Mouse (Mus musculus): ENCODE data around the gene Wbp1. TPM values are rescaled to one million over a fixed set of nuclear protein-coding genes. Genes with fewer than 3 reads are reported as not detected.
A peak's percentile ranks its signal among the peaks of the same experiment; 100 is the strongest.

The Wbp1 gene
- polyA plus RNA-seq, 1 experiment from 2014 or later: 113 TPM

DNA sequence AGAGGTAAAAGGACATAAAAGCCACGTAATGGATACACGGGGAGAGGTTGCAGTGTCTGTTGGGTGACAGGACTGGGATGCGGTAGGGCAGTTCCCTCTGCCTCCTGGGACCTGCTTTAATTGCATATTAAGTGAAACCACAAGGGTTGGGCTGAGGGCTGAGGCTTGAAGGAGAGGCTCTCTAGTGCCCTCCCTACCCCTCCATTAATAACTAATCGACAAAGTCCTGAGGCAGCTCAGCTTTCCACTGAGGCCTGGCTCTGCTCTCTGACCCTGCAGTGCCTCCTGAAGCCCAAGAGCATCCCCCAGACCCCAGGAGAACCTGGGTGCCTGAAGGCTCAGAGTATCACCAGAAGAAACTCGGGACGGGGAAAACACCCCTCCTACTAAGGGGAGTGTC, 36.9 kb downstream of the Wbp1 start:
- DNase-seq (ENCODE audit: low spot score): no peak
- 9% methylated on average over 6 of the region's 6 CpGs for WGBS
- H3K36me3 ChIP-seq: peaks cover 29% of the 10 kb centered on the region
- peaks cover 32% of the 10 kb centered on the region for H3K4me1 ChIP-seq
- no peaks in the 10 kb centered on the region for H3K9me3 ChIP-seq
- peaks cover 92% of the 10 kb centered on the region for H3K27me3 ChIP-seq (ENCODE audit: insufficient read depth, poor library complexity, severe bottlenecking)
- H3K27ac ChIP-seq: no peak overlapping the region
- H3K4me3 ChIP-seq: no peak overlapping the region

DNA sequence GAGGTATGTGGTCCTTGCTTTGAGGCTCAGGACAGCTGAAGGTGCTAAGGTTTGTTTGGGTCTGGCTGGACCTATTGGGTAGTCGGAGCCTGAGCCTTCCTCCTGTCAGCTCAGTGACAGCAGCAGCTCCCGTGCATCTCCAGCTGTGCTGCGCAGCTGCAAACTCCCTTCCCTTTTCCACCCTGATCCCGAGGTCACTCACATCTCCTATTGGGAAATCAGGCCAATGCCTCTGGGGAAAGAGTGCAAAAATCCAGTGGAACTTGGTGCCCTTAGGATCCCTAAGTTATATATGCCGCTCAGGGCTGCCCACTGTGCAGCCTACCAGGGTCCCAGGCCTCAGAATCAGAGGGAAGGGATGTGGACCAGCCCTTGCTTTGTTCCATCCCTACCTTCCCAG, 37.9 kb downstream of the Wbp1 start:
- 11% methylated on average over 5 of the region's 5 CpGs for WGBS
- Histone ChIP-seq H3K36me3 (peaks cover 29% of the 10 kb centered on the region), H3K27ac (no peak overlapping the region), H3K4me3 (no peak overlapping the region), H3K27me3 (ENCODE audit: insufficient read depth, poor library complexity, severe bottlenecking) (peaks cover 85% of the 10 kb centered on the region), H3K4me1 (peaks cover 39% of the 10 kb centered on the region), H3K9me3 (no peaks in the 10 kb centered on the region)
- DNase-seq (ENCODE audit: low spot score): no peak

DNA sequence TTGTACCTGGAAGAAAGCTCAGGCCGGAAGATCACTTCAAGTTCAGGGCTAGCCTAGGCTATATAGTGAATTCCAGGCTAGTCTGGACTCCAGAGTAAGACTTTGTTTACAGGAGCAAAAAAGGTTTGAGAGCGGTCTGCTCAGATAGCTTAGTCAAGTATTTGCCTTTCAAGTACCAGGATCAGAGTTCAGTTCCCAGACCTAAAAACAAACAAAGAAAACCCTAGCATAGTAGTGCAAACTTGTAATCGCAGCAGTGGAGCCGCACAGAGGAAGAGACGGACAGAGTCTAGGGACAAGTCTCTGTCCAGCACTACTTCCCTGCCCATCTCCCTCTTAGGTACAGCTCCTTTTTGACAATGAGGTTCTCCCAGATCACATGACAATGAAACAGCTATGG, 41.1 kb downstream of the Wbp1 start:
- Histone ChIP-seq H3K27me3 (ENCODE audit: insufficient read depth, poor library complexity, severe bottlenecking) (peaks cover 73% of the 10 kb centered on the region), H3K4me1 (peaks cover 13% of the 10 kb centered on the region), H3K4me3 (no peak overlapping the region), H3K36me3 (peaks cover 29% of the 10 kb centered on the region), H3K27ac (no peak overlapping the region), H3K9me3 (no peaks in the 10 kb centered on the region)
- WGBS: 93% methylated on average over 5 of the region's 5 CpGs
- no peak for DNase-seq (ENCODE audit: low spot score)

DNA sequence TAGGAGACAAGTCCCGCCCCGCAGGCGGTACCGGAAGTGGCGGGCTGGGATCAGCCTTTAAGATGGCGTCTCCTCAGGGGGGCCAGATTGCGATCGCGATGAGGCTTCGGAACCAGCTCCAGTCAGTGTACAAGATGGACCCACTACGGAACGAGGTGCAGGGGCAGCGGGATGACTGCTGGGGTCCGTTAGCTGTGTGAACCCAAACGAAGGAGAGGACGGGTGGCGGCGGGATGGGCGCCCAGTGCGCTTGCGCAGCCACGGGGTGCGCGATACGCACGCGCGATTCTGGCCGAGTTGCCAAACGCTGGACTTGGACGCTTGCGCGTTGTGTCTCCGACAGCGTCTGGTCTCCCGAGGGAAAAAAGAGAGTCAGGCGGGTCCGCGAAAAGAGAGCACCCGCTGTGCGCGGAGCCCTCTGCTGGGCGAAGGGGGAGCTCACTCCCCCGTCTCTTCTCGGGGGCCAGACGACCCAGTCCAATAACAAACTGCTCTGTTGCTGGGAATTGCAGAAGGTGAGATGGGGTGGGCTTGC, 43.0 kb downstream of the Wbp1 start:
- Histone ChIP-seq H3K27me3 (ENCODE audit: insufficient read depth, poor library complexity, severe bottlenecking) (peaks cover 73% of the 10 kb centered on the region), H3K36me3 (peaks cover 29% of the 10 kb centered on the region), H3K9me3 (no peaks in the 10 kb centered on the region), H3K27ac (peak overlapping the region; percentile 95), H3K4me3 (peak overlapping the region; percentile 87), H3K4me1 (peaks cover 13% of the 10 kb centered on the region)
- WGBS: under 1% methylated on average over 46 of the region's 46 CpGs
- DNase-seq (ENCODE audit: low spot score): peak; percentile 99

DNA sequence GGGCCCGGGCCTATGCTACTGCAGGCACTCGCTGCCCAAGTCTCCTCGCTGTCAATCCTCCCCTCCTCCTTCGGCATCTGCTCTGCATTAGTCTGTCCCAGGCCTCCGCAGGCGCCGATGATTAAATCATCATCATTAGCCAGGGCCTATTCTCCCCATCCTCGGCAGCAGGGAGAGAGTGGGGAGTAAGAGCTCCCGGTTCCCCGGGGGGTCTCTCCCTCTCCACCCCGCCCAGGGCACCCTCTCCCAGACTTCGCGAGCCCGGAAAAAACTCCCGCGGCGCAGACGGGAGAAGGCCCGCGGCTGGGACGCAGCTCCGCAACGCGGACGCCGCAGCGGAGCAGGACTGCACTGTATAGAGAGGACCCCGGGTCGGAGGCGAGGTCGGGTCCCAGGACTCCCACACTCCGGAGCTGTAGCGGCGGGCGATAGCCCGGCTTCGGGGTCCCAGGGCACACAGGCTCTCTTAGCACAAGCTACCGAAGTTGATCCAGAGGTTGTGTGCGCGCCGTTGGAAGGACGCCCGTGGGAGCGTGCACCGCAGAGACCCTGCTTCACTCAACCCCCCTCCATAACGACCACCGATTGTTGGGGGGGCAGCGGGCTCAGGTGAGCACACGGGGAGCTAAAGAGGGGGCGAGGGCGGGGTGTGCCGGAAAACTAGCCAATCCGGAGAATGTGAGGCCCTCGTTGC, 43.6 kb downstream of the Wbp1 start, which contains the start of gene Pcgf1:
Gene Pcgf1 (plus strand): TSS at position 240 of the 694 bp plus-strand sequence.
- peak within 1 kb of the TSS; percentile 95 for H3K27ac ChIP-seq
- peaks cover 13% of the 10 kb centered on the region for H3K4me1 ChIP-seq
- H3K27me3 ChIP-seq (ENCODE audit: insufficient read depth, poor library complexity, severe bottlenecking): peaks cover 73% of the 10 kb centered on the region
- H3K36me3 ChIP-seq: peaks cover 29% of the 10 kb centered on the region
- H3K9me3 ChIP-seq: no peaks in the 10 kb centered on the region
- WGBS: under 1% methylated on average over 54 of the region's 54 CpGs
- no peak for DNase-seq (ENCODE audit: low spot score)
- peak within 1 kb of the TSS; percentile 87 for H3K4me3 ChIP-seq

DNA sequence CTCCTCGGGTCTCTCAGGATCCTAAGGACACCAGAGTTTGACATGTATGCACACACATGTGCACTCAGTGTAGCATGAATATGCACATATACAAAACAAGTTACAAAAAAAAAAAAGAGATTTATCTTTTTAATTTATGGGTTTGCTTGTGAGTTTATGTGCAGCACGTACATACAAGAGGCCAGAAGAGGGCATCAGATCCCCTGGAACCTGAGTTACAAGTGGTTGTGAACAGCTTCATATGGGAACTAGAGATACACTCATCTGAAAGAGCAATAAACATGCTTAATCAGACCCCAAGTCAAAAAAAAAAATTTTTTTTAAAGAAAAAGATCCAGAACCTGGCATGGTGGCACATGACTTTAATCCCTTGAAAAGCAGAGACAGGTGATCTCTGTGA, 46.4 kb downstream of the Wbp1 start:
- no peaks in the 10 kb centered on the region for H3K9me3 ChIP-seq
- WGBS: 17% methylated on average over 2 of the region's 2 CpGs
- H3K27me3 ChIP-seq (ENCODE audit: insufficient read depth, poor library complexity, severe bottlenecking): peaks cover 74% of the 10 kb centered on the region

DNA sequence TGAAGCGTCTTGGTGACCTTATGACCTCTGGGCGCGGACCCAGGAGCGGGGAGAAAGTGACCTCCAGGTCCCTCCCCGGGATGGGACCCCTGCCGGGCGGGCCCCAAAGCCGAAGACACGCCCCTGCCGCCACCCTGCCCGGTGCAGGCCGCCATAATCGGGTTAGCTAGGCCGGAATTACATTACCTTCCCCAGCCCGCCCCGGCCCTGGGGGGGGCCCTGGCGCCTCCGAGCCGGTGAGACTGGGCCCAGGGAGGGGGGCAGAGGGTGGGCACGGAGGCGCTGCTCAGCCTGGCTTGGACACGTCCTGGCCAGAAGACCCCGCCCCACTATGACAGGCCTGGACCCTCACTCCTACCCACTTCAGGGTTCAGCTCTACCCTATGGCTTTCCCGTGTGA, 50.1 kb downstream of the Wbp1 start:
- Histone ChIP-seq H3K9me3 (no peaks in the 10 kb centered on the region), H3K4me3 (peak overlapping the region; percentile 36), H3K4me1 (peaks cover 30% of the 10 kb centered on the region), H3K27me3 (ENCODE audit: insufficient read depth, poor library complexity, severe bottlenecking) (peaks cover 100% of the 10 kb centered on the region), H3K36me3 (no peaks in the 10 kb centered on the region), H3K27ac (no peak overlapping the region)
- no peak for DNase-seq (ENCODE audit: low spot score)
- WGBS: under 1% methylated on average over 22 of the region's 24 CpGs

More for the DNA sequence above, 46.4 kb downstream of the Wbp1 start:
- H3K4me1 ChIP-seq: peaks cover 29% of the 10 kb centered on the region
- H3K27ac ChIP-seq: no peak overlapping the region
- H3K4me3 ChIP-seq: no peak overlapping the region
- no peak for DNase-seq (ENCODE audit: low spot score)
- H3K36me3 ChIP-seq: peaks cover 2% of the 10 kb centered on the region

DNA sequence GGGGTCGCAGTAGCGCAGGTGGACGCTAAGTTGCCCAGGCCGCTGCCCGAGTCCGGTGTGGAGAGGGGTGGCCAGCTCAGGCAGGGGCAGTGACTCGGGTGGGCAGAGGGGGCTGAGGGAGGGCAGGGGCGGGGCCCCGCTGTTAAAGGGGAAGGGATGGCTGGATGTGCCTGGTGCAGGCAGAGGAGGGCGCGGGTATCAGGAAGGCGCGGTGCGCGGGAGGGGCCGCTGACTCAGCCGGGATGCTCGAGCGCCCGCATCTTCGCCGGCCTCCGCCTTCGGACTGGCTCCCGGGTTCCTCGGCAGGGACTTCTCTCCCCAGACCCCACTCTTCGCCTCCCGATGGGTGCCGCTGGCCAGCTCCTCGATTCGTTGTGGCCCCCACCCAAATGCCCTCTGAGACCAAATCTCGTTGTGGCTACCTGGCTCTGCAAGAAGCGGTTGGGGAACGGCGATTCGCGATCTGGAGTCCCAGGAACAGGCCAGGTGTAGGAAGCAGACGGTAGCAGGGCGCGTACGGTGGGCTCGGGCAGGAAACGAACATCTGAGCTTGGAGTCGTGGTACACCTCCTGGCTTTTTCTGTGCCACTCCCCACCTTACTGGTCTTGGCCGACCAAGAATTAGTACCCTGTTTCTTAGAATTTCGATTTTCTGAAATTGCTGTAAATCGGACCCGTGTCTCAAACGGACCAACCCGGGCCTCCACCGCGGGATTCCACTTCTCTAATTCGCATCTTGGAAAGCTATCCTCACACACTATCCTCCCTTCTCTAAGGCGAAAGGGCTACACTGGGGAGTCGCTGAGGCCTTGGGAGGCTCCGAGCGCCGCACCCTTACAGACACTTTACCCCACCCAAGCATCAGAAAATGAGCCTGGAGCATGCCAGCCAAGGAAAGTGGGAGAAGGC, 50.8 kb downstream of the Wbp1 start:
- no peak for DNase-seq (ENCODE audit: low spot score)
- peak overlapping the region; percentile 49 for H3K4me3 ChIP-seq
- WGBS: under 1% methylated on average over 56 of the region's 58 CpGs
- H3K27me3 ChIP-seq (ENCODE audit: insufficient read depth, poor library complexity, severe bottlenecking): peaks cover 100% of the 10 kb centered on the region
- H3K4me1 ChIP-seq: peaks cover 30% of the 10 kb centered on the region
- H3K9me3 ChIP-seq: no peaks in the 10 kb centered on the region
- H3K27ac ChIP-seq: no peak overlapping the region
- H3K36me3 ChIP-seq: no peaks in the 10 kb centered on the region

DNA sequence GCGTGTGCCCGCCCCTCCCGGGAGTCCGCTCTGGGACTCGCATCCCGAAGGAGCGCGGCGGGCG, 51.3 kb downstream of the Wbp1 start, which contains the start of gene Tlx2:
Gene Tlx2 (minus strand): TSS at position 47 of the 64 bp plus-strand sequence.
- H3K36me3 ChIP-seq: no peaks in the 10 kb centered on the region
- WGBS: 2% methylated on average over 10 of the region's 10 CpGs
- no peaks in the 10 kb centered on the region for H3K9me3 ChIP-seq
- H3K27me3 ChIP-seq (ENCODE audit: insufficient read depth, poor library complexity, severe bottlenecking): peaks cover 100% of the 10 kb centered on the region
- peak within 1 kb of the TSS; percentile 49 for H3K4me3 ChIP-seq
- peaks cover 30% of the 10 kb centered on the region for H3K4me1 ChIP-seq
- no peak within 1 kb of the TSS for H3K27ac ChIP-seq
- no peak for DNase-seq (ENCODE audit: low spot score)

DNA sequence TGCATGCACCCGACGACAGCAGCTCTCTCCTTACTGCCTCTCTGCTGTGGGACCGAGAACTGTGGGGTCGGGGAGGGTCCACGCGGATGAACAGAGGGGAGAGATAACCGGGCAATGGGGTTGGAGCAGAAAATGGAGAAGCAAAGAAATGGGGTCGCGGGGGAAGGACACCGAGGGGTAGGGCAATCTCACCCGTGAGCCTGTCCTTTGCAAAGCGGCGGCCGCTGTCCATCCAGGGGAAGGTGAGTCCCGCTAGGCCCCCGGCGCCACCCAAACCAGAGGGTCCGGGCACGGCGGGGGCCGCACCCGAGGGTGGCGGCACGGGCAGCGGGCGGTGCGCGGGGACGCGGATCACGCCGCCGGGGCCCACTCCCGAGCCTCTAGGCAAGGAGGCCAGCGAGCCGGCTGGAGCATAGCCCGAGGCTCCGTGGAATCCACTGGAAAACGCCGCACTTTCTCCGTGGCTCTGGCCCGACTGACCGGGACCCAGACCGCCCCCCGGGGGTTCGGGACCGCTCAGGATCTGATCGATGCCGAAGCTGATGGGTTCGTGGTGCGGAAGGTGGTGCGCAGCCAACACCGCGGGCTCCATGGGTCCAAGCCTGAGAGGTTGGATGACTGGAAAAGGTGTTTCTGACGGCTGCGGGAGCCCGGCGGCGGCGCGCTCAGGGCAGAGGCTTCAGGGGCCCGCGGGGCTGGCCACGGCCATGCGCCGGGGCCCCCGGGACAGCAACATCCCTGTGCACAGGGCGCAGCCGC, 51.7 kb downstream of the Wbp1 start:
- 3% methylated on average over 69 of the region's 69 CpGs for WGBS
- Histone ChIP-seq H3K27ac (no peak overlapping the region), H3K27me3 (ENCODE audit: insufficient read depth, poor library complexity, severe bottlenecking) (peaks cover 100% of the 10 kb centered on the region), H3K36me3 (no peaks in the 10 kb centered on the region), H3K4me1 (peaks cover 30% of the 10 kb centered on the region), H3K4me3 (peak overlapping the region; percentile 49), H3K9me3 (no peaks in the 10 kb centered on the region)
- no peak for DNase-seq (ENCODE audit: low spot score)
